ENCODE assay signal across 7 mouse cellular contexts in the genomic region with DNA sequence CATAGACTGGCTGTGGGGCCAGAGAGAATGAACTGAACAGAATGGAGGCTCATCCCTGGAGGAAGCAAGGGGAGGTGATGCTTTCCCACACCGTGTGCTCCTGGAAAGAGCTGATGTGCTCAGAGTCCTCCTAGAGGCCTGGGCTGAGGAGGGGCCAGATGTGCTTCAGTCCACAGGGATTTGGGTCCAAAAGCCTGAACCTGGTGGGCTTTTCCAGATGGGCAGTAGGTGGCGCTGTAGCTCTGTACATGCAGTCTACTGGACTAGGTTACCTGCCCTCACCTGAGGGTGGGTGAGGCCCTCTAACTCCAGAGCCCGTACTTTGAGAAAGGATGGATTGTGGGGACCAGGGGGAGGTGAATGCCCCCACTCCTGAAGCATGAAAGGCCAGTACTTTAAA. TPM values are rescaled to one million over a fixed set of nuclear protein-coding genes. Genes with fewer than 3 reads are reported as not detected.
A peak's percentile ranks its signal among the peaks of the same experiment; 100 is the strongest.
DNase-seq lines count a peak whose midpoint lies in the region; TF ChIP-seq lines count a peak whose summit lies in the region.

No protein-coding gene starts in this region.

- H3K27me3 ChIP-seq in E14TG2a.4 (ENCODE audit: insufficient read depth, low read length), result peaks cover 46% of the 10 kb centered on the region
- peaks cover 42% of the 10 kb centered on the region for H3K27me3 ChIP-seq in heart, embryonic 10.5 days (ENCODE audit: insufficient read depth, poor library complexity, severe bottlenecking)

- peaks cover 30% of the 10 kb centered on the region for H3K4me1 ChIP-seq in E14TG2a.4 (replicated peaks; ENCODE audit: low read depth, low read length)
- H3K4me1 ChIP-seq in heart, embryonic 10.5 days, result peaks cover 9% of the 10 kb centered on the region

- H3K36me3 ChIP-seq in E14TG2a.4 (ENCODE audit: insufficient read depth, low read length), result no peaks in the 10 kb centered on the region
- H3K36me3 ChIP-seq in heart, embryonic 10.5 days, result no peaks in the 10 kb centered on the region

- no peak overlapping the region for H3K27ac ChIP-seq in heart, embryonic 10.5 days

- TF ChIP-seq CTCF in E14TG2a.4 (conservative IDR thresholded peaks at IDR 0.05; ENCODE audit: low read length), result peak; percentile 82

- peak; percentile 45 for DNase-seq in WW6 (ENCODE audit: low read depth, low spot score)
- DNase-seq in cerebellum, postnatal 36 days, result peak; percentile 73 to 76
- DNase-seq in heart, embryonic 10.5 days (ENCODE audit: low spot score), result peak; percentile 82
- peak; percentile 75 for DNase-seq in kidney, postnatal 14 days
- peak; percentile 82 for DNase-seq in lung, postnatal 36 days
- peak; percentile 34 to 72 for DNase-seq in spleen, postnatal 10 days (ENCODE audit: low spot score in 2 of 2)

- peaks cover 20% of the 10 kb centered on the region for H3K9me3 ChIP-seq in E14TG2a.4 (ENCODE audit: low read length)
- H3K9me3 ChIP-seq in heart, embryonic 10.5 days, result no peaks in the 10 kb centered on the region

- WGBS in heart, embryonic 10.5 days, result 2% methylated on average over 3 of the region's 3 CpGs

- no peak overlapping the region for H3K4me3 ChIP-seq in E14TG2a.4 (replicated peaks; ENCODE audit: low read length)
- no peak overlapping the region for H3K4me3 ChIP-seq in heart, embryonic 10.5 days

RNA-seq across cellular contexts. Expression of a gene that starts 40.4 kb away (rescaled TPM):
- polyA plus RNA-seq in heart, embryonic 10.5 days (2016; fragmentation: Nextera tagmentation; extraction: Ambion mirVana), result 39.5 and 40.6 TPM in 2 replicates
